Mouse (Mus musculus) cerebral cortex, adult 2 months (tissue): ENCODE data around the gene Tdp1.

ENCODE experiments used
- WGBS: fragments of 180-500 bp; shearing (Covaris S2); methylation state at CpG from one replicate; pipeline ENCODE4 v1.1.7; 2018; 5-methylcytosine and 5-hydroxymethylcytosine counted together

The Tdp1 gene

GRCm38 (mm10) chr12:99959930-99960329 is 75.6 kb downstream of the Tdp1 start:
- WGBS, result 27% methylated on average over 10 of the region's 10 CpGs

- 90% methylated on average over 7 of the region's 7 CpGs for WGBS
Measured at GRCm38 (mm10) chr12:99960675-99961074, 76.4 kb downstream of the Tdp1 start.

- 1% methylated on average over 39 of the region's 39 CpGs for WGBS
Measured at GRCm38 (mm10) chr12:99964301-99965202, 80.2 kb downstream of the Tdp1 start, which contains the start of gene Kcnk13. Gene Kcnk13, plus strand, starts transcription at chr12:99964499.

- under 1% methylated on average over 77 of the region's 77 CpGs for WGBS
Measured at GRCm38 (mm10) chr12:99965203-99966115, 81.1 kb downstream of the Tdp1 start.

- 16% methylated on average over 25 of the region's 25 CpGs for WGBS
Measured at GRCm38 (mm10) chr12:99966116-99966770, 81.9 kb downstream of the Tdp1 start.

GRCm38 (mm10) chr12:99966881-99967363 is 82.6 kb downstream of the Tdp1 start:
- 35% methylated on average over 12 of the region's 12 CpGs for WGBS

- 74% methylated on average over 4 of the region's 4 CpGs for WGBS
Measured at GRCm38 (mm10) chr12:99969906-99970305, 85.6 kb downstream of the Tdp1 start.

GRCm38 (mm10) chr12:99971205-99971894 is 87.0 kb downstream of the Tdp1 start:
- 82% methylated on average over 7 of the region's 7 CpGs for WGBS

GRCm38 (mm10) chr12:99972825-99973224 is 88.5 kb downstream of the Tdp1 start:
- WGBS, result 73% methylated on average over 7 of the region's 7 CpGs

- 85% methylated on average over 1 of the region's 1 CpGs for WGBS
Measured at GRCm38 (mm10) chr12:99973659-99974058, 89.3 kb downstream of the Tdp1 start.

GRCm38 (mm10) chr12:99979541-99979940 is 95.2 kb downstream of the Tdp1 start:
- 71% methylated on average over 4 of the region's 4 CpGs for WGBS

- 91% methylated on average over 5 of the region's 5 CpGs for WGBS
Measured at GRCm38 (mm10) chr12:99986797-99987196, 102.5 kb downstream of the Tdp1 start.

- 79% methylated on average over 2 of the region's 2 CpGs for WGBS
Measured at GRCm38 (mm10) chr12:99988144-99988543, 103.8 kb downstream of the Tdp1 start.

- 85% methylated on average over 11 of the region's 11 CpGs for WGBS
Measured at GRCm38 (mm10) chr12:99992362-99992862, 108.1 kb downstream of the Tdp1 start.

GRCm38 (mm10) chr12:99993146-99993890 is 109.0 kb downstream of the Tdp1 start:
- WGBS, result 68% methylated on average over 10 of the region's 10 CpGs

- WGBS, result 46% methylated on average over 5 of the region's 5 CpGs
Measured at GRCm38 (mm10) chr12:99995951-99996350, 111.6 kb downstream of the Tdp1 start.

GRCm38 (mm10) chr12:99999726-100000125 is 115.4 kb downstream of the Tdp1 start:
- 88% methylated on average over 5 of the region's 5 CpGs for WGBS

GRCm38 (mm10) chr12:100000381-100000780 is 116.1 kb downstream of the Tdp1 start:
- whole genome bisulfite sequencing, result 62% methylated on average over 7 of the region's 7 CpGs

- 88% methylated on average over 3 of the region's 3 CpGs for WGBS
Measured at GRCm38 (mm10) chr12:100001246-100001645, 116.9 kb downstream of the Tdp1 start.

GRCm38 (mm10) chr12:100001910-100002309 is 117.6 kb downstream of the Tdp1 start:
- 70% methylated on average over 3 of the region's 3 CpGs for WGBS
